Mouse (Mus musculus) layer of hippocampus, postnatal 10 days (tissue): Measurements from ENCODE around the gene Prox1. TPM values are rescaled to one million over a fixed set of nuclear protein-coding genes. Genes with fewer than 3 reads are reported as not detected.

ENCODE experiments used
- DNase-seq, 2 experiments: peaks; one replicate each; pipeline ENCODE4 v3.0.0; 2021; ENCODE audit warnings: low spot score in 2 of 2
- total RNA-seq, 2 experiments: library from RNA; stranded (reverse); gene quantifications; 2 replicates each; pipeline ENCODE4 v1.2.3; 2021

Prox1 gene
- total RNA-seq, 2 experiments from 2014 or later, result 91.1 to 106 TPM

DNA sequence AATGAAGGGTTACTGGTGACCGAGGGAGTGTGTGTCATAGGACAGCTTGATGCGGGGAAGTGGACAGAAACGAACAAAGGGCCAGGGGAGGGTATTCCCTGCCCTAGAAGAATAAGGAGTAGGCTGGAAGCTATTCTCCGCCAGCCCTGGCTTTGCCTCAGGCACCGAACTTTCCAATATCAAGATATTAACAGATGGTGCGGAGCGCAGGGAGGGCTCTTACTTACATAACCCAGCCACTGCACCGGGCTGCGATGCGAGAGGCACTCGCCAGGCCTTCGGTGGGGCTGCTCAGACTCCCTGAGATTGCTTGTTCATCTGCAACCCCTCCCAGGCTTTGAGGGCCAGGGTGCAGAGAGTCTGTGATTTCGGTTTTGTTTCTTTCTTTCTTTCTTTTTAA is 3.7 kb upstream of the Prox1 start:
- no peak for DNase-seq

DNA sequence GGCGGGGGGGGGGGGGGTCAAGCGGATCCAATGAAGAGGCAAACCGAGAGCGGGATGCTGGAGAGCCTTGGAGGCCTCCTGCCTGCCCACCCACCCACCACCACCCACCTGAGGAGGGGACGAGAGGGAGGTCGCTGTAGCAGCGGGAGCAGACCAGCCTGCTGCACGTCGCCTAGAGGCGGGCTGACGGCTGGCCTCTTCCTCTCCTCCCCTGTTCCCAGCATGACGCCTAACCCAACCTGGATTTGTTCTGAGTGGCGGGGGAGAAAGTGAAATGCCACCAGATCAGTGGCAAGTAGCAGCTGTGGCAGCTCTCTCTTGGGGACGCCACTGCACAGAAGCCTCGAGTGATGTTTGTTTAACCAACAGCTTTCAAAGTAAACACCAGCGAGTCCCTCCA is 3.1 kb upstream of the Prox1 start:
- DNase-seq, result peak in 1 of 2 experiments; percentile 35

DNA sequence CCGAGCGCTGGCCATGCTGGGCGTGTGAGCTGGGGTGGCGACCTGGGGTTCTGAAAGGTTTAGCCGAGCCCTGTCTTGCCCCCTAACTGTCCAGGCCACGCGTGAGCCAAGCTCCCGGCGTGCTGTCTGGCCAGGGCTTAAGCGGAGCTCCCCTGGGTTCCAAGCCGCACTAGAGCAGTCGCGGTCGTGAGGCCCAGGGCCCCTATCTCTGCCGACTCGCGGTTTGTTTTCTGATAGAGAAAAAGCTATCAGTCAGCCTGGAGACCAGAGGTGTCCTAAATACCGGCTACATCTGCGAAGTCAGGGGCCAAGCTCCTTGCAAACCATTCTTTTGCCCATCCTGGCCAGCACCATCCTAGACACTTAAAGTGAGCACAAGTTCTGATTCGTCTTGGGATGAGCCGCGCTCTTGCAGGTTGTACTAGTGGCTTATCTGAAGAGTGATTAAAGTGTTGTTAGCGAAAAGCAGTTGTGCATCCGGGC is 2.5 kb upstream of the Prox1 start:
- DNase-seq, result peak in 1 of 2 experiments; percentile 36

DNA sequence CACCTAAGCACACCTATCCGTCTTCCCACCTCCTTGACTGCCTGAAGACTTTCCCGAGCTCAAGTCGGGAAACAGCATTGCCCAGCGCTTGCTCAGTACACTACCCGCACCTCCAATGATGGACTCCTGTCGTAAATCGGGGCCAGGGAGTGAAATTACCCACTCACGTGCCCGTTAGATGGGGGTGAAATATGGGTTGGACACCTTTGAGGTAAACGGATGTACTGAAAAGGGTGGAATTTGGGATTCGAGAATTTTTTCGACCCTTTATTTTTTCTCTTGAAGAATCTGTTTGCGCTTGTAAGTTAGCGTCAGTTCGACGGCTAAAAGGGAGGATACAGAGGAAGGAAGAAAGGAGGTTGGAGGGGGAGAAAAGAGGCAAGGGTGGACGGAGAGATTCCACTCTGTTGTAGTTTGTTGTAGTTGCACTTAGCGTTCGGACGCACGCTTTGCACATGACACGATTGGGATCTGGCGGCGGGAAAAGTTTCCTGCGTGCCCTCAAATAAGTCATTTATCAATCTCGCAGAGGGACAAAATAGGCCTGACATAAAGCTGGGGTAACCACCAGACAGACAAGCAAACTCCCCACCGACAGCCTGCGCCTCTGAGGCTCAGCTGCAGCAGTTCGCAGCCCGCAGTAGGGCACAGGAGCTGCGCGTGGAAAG is 1.9 kb upstream of the Prox1 start:
- no peak for DNase-seq

DNA sequence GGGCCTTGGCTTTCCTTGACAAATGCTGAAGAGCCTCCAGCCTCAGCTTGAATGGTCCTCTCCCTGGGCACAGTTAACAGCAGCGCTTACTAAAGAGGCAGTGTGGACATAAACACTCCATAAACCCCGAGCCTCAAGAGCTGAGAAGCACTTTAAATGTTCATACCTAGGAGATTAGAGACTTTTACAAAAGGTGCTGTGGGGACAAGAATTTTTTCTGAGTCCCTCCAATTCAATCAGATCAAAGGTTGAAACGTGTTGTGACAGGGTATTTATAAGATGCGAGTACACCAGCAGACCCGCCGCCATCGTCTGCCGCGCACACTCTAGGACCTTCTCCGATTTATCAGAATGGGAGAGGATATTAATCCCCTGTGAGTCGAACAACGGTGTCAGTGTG is 1.2 kb upstream of the Prox1 start:
- no peak for DNase-seq

DNA sequence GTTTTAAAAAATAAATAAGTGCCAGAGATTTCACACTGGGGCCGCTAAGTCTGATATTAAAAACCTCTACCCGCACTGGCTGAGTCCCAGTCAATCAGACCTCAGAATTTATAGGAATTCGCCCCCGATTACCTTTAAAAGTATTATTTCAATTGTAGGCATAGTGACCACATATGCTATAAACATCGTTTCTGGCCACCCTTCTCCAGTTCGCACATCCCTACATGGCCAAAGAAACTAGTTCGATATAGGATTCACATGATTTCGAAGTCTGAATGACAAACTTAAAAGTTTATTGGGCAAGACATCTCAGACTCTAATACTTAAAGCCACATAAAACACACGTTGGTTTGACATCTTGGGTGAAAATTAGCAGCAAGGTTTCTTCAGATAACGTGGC is 827 bp upstream of the Prox1 start:
- DNase-seq, result no peak

DNA sequence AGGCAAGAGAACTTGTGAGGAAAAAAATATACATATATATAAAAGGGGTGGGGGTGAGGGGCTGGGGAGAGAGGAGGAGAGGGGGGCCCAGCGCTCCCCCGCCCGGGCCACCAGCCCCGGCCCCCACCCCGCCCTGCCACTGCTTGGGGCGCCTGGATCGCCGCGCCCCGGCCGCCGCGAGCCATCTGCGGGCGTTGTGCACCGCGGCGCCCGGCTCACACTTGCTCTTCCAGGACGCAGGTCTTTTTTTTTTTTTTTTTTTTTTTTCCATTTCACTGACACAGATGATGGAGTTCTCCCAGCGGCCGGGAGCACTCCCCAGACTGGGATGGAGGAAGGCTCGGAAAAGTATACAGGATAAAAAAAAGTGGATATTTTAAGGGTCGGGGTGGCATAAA is 304 bp upstream of the Prox1 start:
- no peak for DNase-seq

DNA sequence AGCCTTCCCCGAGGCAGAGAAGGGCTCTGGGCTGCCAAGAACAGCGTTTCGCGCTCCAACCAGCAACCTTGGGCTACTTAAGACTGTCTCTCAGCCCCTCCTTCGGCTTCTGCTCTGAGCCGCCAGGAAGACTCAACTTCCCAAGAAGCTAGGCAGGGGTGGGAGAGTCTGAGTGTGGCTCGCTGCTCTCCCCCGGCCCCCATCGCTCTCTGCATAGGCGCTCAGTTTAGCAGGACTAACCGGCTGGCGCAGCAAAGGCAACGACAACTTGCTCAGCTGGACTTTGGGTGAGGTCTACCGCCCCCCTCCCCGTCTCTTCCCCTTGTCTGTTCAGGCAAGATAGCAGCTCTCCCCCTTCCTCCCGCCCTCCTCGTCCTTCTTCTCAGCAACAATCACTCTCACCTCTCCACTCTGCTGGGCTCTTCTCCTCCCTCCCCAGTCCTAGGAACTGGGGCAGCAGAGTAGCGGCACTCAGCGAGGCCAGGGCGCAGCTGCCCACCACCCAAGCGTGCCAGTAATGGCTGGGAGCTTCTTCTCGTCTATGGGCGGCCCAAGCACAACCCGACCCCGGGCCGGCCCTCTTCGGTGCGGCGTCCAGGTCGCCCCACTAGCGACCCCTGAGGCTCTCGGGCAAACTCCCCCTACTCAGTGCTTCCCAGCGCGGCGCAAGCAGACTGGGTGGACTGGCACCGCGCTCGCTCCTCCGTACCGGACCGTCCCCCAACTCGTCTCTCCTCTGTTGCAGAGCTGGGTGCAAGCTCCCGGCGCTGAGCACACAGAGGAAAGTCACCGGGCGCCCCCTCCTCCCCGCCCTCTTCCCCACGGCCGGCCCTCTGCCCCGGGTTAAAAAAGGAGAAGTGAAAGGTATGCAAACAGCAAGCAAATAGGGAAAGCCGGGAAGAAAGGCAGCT is 1.5 kb downstream of the Prox1 start:
- DNase-seq, result no peak

DNA sequence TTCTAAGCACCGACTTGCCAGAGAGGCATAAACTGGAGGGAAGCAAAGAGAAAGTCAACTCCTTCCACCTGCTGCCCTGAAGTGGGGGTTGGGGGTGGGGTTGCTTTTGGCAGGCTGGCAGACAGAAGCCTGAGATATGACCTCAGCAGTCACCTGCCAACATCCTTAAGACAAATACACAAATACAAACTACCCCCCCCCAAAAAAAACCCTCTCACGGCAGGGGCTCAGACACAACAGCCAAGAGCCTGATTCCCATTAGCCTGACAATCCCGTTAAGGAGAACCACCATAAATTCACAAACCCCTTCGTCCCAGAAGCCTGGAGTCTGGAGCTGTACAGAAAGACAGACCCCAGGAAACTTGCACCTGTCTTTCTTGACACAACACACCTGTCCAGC is 2.4 kb downstream of the Prox1 start:
- DNase-seq, result no peak

DNA sequence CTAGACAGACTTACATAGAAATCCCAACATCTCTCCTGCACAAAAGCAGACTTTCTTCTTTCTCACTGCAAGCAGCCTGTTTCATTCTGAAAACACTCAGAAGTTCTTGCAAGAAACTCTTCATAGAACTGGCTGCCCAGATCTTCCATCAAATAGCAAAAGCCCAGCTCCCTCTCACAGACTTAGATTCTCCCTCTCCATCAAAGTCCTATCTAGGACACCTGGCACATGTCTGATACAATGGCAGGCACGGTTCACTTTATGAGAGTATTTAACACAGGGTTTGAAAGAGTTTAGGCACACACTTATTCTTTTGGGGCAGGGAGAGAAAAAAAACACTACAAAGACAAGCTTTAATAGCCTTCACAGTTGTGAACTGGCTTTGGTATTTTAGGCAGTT is 2.9 kb downstream of the Prox1 start:
- no peak for DNase-seq

DNA sequence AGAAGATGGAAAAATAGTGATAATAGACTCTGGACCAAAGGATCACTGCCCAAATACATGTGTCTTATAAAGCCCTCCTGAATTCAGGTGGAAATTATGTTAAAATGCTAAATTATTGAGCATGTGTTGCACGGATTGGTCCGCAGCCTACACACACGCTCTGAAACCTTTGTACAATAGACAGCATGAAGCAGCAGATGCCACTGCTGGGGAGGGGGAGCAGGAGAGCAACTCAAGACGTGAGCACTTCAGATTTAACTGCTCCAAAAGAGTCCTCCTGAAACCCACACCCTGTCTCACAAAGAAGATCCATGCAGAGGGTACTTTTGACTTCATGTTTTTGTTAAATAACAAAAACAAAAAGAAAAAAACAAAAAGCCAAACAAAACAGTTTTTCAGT is 5.0 kb downstream of the Prox1 start:
- no peak for DNase-seq

DNA sequence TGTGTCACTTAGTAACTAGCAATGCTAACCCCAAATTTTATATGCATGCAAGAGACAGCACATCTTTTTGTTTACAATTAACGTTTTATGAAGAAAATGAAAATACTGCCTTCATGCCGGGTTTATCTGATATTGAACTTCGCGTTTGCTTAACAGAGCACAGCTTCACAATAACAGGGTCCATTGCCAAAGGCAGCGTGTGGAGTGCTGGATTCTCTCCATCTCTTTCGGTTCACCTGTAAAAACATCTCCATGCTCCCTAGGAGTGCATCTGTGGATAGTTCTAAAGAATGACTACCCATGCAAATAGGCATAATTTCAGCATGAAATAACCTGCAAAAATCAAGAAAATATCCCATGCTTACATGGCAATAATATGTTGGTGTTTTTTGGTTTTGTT is 7.0 kb downstream of the Prox1 start:
- DNase-seq, result no peak

DNA sequence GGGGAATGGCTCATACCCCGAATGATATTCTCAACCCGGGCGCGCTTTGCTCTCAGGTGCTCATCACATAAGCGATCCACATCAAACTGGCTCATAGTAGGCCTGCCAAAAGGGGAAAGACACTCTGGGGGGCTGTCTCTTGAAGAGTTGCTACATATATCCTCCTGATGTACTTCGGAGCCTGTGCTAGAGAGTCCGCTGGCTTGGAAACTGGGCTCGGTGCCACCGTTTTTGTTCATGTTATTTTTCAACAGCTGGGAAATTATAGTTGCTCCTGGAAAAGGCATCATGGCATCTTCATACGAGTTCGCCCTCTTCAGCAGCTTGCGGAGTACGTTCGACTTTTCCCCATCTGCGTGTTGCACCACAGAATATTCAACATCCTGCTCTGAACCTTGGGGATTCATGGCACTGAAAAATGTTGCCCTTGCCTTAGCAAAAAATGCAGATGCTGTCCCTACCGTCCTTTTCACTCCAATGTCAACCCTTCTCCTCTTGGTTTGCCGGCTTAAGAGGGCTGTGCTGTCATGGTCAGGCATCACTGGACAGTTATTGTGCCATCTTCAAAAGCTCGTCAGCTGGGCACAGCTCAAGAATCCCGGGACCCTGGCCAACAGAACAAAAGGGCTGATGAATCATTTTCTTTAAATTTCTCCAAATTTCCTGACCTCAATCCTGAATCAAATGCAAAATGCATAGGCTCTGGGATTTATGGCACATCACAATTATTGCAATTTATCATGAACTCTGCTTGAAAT is 8.6 kb downstream of the Prox1 start:
- no peak for DNase-seq

DNA sequence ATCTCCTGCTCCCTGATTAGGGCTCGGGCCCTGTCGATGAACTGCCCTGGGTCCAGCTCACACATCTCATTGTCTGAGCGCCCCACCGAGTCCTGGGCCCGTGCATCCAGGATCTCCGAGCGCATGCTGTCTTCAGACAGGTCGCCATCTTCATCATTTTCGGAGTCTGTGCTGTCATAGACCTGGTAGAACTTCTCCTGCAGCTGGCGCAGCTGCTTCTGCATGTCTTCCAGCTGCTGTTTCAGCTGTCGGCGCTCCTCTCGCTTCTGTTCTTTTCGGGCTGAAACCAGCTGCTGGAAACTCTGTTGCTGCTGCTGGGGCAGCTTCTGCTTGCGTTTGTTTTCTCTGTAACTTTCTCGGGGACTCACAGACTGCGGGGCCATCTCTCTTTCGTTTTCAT is 9.2 kb downstream of the Prox1 start:
- no peak for DNase-seq

DNA sequence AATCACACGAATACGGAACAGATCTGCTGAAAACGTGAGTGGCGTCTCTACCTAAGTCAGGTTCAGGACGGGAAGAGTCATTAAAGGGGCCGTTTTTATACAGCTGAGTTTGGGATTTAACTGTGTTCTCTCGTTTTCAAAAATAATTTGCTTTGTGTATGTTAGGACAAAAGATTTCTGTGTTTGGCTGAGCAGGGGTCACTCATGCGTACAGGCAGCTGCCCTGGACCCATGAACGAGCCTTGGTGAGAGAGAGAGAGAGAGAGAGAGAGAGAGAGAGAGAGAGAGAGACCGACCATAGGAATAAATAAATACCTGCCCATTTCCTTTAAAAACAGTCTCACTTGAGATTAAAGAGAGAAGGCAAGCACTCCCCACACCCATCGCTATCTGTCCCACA is 11.1 kb downstream of the Prox1 start:
- no peak for DNase-seq

DNA sequence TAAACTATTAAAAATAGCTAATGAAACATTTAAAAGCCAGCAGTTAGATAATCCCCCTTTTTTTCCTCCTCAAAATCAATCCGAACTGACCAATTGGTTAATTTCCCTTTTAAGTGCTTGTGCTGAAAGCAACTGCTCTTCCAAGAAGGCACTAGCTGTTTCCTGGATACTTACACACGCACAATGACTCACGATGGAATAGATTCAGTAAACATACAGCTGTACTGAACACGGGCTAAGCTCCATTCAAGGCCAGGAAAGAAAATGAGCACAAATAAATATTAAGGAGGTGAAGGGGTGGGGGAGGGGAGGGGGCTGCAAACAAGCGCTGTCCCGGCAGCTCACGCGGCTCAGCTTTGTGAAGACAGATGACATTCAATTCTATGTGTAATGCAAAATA is 14.8 kb downstream of the Prox1 start:
- no peak for DNase-seq

DNA sequence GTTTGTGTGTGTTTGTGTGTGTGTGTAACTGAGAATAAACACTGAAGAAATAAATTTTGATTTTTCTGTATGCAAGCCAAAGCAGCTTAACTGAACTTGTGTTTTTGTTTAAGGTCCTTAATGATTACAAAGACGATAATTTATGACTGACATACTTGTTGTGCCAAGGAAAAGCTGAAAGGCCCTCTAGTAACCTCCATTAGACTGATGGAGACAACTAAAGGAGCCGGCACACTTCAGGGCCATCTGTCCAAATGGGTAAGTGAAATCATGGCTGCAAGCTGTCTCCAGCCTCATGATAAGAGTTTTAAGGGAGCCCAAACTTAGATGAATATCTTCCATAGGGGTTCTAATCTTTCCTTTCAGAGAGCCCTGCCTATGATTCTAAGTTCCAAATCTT is 15.5 kb downstream of the Prox1 start:
- no peak for DNase-seq

DNA sequence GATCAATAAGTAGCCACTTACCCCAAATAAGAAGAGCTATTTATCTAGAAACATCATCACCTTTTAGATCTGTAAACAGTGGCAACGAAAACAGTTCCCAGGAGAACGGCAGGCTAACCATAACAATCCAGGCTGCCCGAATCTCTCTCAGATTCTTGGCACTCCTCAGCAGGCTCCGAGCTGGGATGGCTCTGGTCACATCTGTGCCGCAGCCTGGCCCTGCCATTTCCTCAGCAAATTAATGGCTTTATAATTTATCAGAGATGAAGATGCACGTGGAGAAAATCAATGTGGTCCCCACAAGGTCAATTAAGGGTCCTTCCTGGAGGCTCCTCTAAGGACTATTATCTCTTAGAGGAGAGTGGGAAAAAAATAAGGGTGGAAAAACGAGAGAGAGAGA is 16.2 kb downstream of the Prox1 start:
- DNase-seq, result no peak

DNA sequence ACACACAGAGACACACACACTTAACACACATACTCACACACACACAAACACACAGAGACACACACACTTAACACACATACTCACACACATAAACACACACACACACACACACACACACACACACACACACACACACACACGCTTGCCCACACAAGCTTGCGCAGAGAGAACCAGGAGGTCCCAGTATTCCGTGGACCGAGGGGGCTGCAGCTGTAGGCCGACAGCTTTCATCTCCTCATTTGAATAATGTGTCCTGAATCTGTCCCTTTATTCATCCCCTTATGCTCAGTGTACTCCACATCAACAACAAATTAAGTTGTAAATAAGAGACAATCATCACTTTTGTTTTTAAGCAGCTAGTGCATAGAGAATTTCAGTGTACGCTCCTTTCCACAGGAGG is 17.9 kb downstream of the Prox1 start:
- DNase-seq, result no peak

DNA sequence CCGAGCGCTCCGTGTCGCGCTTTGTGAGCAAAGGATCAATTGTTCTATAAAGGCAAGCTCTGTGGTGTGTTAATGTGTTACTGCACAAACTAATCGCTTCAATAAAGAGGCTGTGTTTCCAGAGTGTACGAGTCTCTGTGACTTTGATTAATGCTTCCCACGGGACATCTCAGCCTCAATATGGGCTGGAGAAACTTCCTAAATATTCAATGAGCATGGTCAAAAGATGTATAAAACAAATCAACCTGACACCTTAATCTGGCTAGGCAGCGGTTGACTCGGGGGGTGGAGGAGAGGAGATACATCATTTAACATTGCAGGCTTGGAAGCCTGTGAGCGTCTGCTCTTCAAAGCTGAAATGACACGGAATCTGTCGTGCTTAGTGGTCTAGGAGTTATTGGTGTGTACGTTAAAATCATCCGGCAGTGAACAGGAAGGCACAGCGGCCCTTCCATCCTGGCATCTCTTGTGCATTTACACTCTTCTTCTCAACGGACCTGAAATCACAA is 21.2 kb downstream of the Prox1 start:
- no peak for DNase-seq

DNA sequence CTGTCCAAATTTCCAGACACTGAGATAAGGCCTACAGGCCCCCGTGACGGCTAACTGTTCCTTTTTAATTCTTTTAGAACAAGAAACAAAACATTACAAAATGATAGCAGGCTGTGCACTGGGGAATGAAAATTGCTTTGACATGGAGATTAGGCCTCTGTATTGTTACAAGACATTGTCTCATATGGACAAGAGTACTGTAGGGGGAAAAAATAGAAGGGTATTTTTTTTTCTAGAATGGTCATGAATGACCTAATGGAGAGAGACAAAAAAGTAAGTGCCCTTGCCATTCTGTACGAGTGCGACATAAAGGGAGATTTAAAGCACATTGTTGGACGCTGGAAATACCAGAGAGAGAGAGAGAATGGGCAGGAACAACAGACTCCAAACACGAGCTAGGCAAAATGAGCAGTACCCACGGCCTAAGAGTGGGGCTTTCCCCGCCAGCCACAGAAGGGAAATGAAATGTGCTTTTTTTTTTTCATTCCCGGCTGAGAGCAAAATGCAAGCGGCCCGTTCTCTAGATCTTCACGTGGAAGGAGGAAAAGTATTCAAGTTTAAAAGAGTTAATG is 21.8 kb downstream of the Prox1 start:
- no peak for DNase-seq
